Mouse (Mus musculus) midbrain, embryonic 13.5 days (tissue): ENCODE measurements at regions not wholly inside any gene's neighbourhood (a gene's known extent, or its start where the extent isn't known, plus 50 kb on each side); places are given as distances from the start of the nearest gene placed in this dataset.

Experiments
- ATAC-seq: fragments of 200-750 bp; cut with Nextera tagmentation; 2 replicates; pipeline ENCODE4 v1.8.0; 2017; ENCODE audit warnings: mild to moderate bottlenecking, moderate TSS enrichment, moderate library complexity
- H3K27ac ChIP-seq: fragments of 300-500 bp; sonication (generic); 2 replicates; pipeline ENCODE4 v1.5.1; 2015; ENCODE audit warnings: inconsistent platforms, mild to moderate bottlenecking, moderate library complexity
- H3K27me3 ChIP-seq: fragments of 300-500 bp; sonication (generic); 2 replicates; pipeline ENCODE4 v1.6.1; 2015; ENCODE audit warnings: mild to moderate bottlenecking, inconsistent platforms
- H3K36me3 ChIP-seq: fragments of 300-500 bp; sonication (generic); 2 replicates; pipeline ENCODE4 v1.6.1; 2015; ENCODE audit warnings: mild to moderate bottlenecking, inconsistent platforms
- H3K4me1 ChIP-seq: fragments of 300-500 bp; sonication (generic); replicated peaks from 2 replicates; pipeline ENCODE4 v1.6.1; 2015; ENCODE audit warnings: inconsistent platforms
- H3K4me2 ChIP-seq: fragments of 300-500 bp; sonication (generic); replicated peaks from 2 replicates; pipeline ENCODE4 v1.6.1; 2015; ENCODE audit warnings: moderate library complexity, mild to moderate bottlenecking, inconsistent platforms
- H3K4me3 ChIP-seq: fragments of 300-500 bp; sonication (generic); replicated peaks from 2 replicates; pipeline ENCODE4 v1.5.1; 2015; ENCODE audit warnings: mild to moderate bottlenecking, inconsistent platforms
- H3K9ac ChIP-seq: fragments of 300-500 bp; sonication (generic); replicated peaks from 2 replicates; pipeline ENCODE4 v1.6.1; 2015; ENCODE audit warnings: mild to moderate bottlenecking, inconsistent platforms
- H3K9me3 ChIP-seq: fragments of 300-500 bp; sonication (generic); 2 replicates; pipeline ENCODE4 v1.6.1; 2016; ENCODE audit warnings: mild to moderate bottlenecking, inconsistent platforms
- WGBS: fragments of 180-500 bp; shearing (Covaris S2); methylation state at CpG from one replicate; pipeline ENCODE4 v1.1.7; 2015; 5-methylcytosine and 5-hydroxymethylcytosine counted together

DNA sequence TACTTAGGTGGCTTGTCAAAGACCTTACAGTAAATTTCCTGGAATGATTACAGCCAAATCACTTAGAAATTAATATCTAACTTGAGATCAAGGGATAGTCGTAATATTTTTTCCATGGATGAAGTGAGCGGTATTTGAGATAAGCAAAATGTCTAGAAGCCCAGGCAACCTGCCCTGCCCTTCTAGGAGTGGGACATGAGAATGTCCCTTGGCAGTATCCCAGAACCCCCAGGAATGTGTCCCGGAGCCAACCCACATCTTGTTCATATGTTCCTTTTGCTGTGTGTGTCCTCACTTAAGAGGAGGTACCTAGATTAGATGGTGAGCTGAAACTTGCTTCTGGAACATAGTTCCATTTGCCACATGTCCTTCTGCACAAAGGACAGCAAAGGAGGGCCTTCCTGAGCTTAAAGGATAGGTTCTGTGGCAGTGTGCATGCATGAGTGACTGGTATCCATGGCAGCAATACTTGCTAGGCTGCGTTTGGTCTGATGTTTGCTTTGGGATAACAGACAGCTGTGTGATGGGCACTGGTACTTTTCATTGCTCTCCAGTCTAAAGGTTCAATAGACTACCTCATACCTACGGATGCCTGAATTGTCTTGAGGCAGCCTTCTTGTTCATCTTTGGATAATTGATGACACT lies 231.0 kb upstream of the Krr1 start:
- Histone ChIP-seq H3K9me3 (no peaks in the 10 kb centered on the region), H3K4me2 (no peak overlapping the region), H3K9ac (no peak overlapping the region), H3K4me1 (0 out of 2 replicates have a peak, but pooled peaks cover 10% of the 10 kb centered on the region), H3K4me3 (no peak overlapping the region), H3K27me3 (no peaks in the 10 kb centered on the region), H3K27ac (no peak overlapping the region), H3K36me3 (no peaks in the 10 kb centered on the region)
- WGBS = 61% methylated on average over 5 of the region's 5 CpGs
- 0 out of 2 replicates have a peak, but pooled peaks have one; percentile 50 for ATAC-seq

DNA sequence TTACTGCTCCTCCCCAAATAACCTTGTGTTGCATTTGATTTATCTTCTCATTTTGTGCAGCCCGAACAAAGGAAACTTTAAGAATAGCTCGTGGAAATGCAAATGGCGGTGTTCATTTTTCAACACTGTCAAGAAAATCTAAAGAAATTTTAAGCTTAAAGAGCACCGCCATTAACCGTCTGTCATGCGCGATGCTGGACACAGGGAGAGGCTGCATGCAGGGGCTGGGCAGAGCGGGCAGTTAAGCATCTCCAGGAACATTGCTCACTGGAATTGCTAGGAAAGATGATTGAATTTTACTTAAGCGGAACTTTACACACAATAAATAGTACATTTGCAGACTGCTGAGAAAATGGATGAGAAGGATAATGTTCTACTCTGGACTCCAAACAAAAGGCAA lies 229.2 kb upstream of the Krr1 start:
- 0 out of 2 replicates have a peak, but pooled peaks cover 10% of the 10 kb centered on the region for H3K4me1 ChIP-seq
- no peak for ATAC-seq
- H3K27me3 ChIP-seq = no peaks in the 10 kb centered on the region
- H3K4me3 ChIP-seq = no peak overlapping the region
- no peak overlapping the region for H3K4me2 ChIP-seq
- no peak overlapping the region for H3K27ac ChIP-seq
- no peaks in the 10 kb centered on the region for H3K36me3 ChIP-seq
- 76% methylated on average over 9 of the region's 9 CpGs for WGBS
- H3K9me3 ChIP-seq = no peaks in the 10 kb centered on the region
- H3K9ac ChIP-seq = no peak overlapping the region

DNA sequence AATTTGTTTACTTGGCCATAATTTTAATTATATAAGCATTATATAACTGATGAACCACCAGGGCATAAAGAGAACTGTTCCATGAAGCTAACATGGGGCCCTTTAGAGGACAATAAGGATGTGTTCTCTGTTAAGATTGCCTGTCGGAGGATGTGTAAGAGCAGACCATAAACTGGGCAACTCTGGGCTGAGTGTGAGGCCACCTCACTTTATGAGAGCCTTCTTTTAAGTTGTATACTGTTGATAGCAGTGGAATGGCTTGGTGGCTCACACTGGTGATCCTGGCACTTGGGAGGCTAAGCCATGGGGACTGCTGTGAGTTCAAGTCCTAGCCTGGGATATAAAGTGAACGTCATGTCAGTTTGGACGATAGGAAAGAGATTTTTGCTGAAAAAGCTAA lies 227.3 kb upstream of the Krr1 start:
- Histone ChIP-seq H3K27me3 (no peaks in the 10 kb centered on the region), H3K9me3 (no peaks in the 10 kb centered on the region), H3K4me1 (0 out of 2 replicates have a peak, but pooled peaks cover 10% of the 10 kb centered on the region), H3K4me3 (no peak overlapping the region), H3K36me3 (no peaks in the 10 kb centered on the region), H3K4me2 (no peak overlapping the region), H3K9ac (no peak overlapping the region), H3K27ac (no peak overlapping the region)
- 91% methylated on average over 3 of the region's 3 CpGs for WGBS
- no peak for ATAC-seq

- Histone ChIP-seq H3K4me2 (no peak overlapping the region), H3K36me3 (no peaks in the 10 kb centered on the region), H3K4me3 (no peak overlapping the region), H3K4me1 (0 out of 2 replicates have a peak, but pooled peaks cover 4% of the 10 kb centered on the region), H3K9ac (no peak overlapping the region), H3K27me3 (no peaks in the 10 kb centered on the region), H3K27ac (no peak overlapping the region), H3K9me3 (no peaks in the 10 kb centered on the region)
- WGBS = 85% methylated on average over 12 of the region's 12 CpGs
- ATAC-seq = peak; percentile 40; the same call in 1 of the 2 replicates
Observed at GRCm38 (mm10) chr10:111746067-111746878, 226.2 kb upstream of the Krr1 start.

GRCm38 (mm10) chr10:111746879-111747477 lies 225.5 kb upstream of the Krr1 start:
- no peak overlapping the region for H3K4me2 ChIP-seq
- ATAC-seq = peak; percentile 62
- no peak overlapping the region for H3K27ac ChIP-seq
- H3K4me1 ChIP-seq = no peaks in the 10 kb centered on the region
- H3K9me3 ChIP-seq = no peaks in the 10 kb centered on the region
- no peak overlapping the region for H3K4me3 ChIP-seq
- no peaks in the 10 kb centered on the region for H3K27me3 ChIP-seq
- 84% methylated on average over 6 of the region's 6 CpGs for WGBS
- no peaks in the 10 kb centered on the region for H3K36me3 ChIP-seq
- no peak overlapping the region for H3K9ac ChIP-seq

DNA sequence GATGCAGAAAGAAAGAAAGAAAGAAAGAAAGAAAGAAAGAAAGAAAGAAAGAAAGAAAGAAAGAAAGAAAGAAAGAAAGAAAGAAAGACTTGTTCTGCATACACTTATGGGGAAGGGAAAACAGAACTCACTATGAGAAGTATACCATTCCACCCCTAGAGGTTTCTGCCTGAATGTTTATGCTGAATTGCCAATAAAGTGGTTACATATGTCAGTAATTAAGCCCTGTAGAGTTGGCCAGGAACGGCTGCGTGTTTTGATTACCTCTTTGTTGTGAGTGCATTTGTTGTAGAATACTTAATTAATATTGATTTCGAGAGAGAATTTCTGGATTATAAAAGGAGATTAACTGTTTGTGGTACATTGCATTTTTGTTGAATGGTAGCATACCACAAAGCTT lies 224.0 kb upstream of the Krr1 start:
- no peaks in the 10 kb centered on the region for H3K36me3 ChIP-seq
- H3K9ac ChIP-seq = no peak overlapping the region
- H3K9me3 ChIP-seq = no peaks in the 10 kb centered on the region
- H3K27ac ChIP-seq = no peak overlapping the region
- WGBS = 63% methylated on average over 3 of the region's 3 CpGs
- no peak overlapping the region for H3K4me3 ChIP-seq
- no peak overlapping the region for H3K4me2 ChIP-seq
- no peaks in the 10 kb centered on the region for H3K27me3 ChIP-seq
- H3K4me1 ChIP-seq = no peaks in the 10 kb centered on the region
- no peak for ATAC-seq

- WGBS = 85% methylated on average over 2 of the region's 2 CpGs
- no peak overlapping the region for H3K9ac ChIP-seq
- H3K27ac ChIP-seq = no peak overlapping the region
- no peak overlapping the region for H3K4me2 ChIP-seq
- H3K4me3 ChIP-seq = no peak overlapping the region
- H3K27me3 ChIP-seq = no peaks in the 10 kb centered on the region
- no peaks in the 10 kb centered on the region for H3K9me3 ChIP-seq
- no peaks in the 10 kb centered on the region for H3K36me3 ChIP-seq
- no peak for ATAC-seq
- no peaks in the 10 kb centered on the region for H3K4me1 ChIP-seq
Observed at GRCm38 (mm10) chr10:111753646-111754045, 218.8 kb upstream of the Krr1 start.

DNA sequence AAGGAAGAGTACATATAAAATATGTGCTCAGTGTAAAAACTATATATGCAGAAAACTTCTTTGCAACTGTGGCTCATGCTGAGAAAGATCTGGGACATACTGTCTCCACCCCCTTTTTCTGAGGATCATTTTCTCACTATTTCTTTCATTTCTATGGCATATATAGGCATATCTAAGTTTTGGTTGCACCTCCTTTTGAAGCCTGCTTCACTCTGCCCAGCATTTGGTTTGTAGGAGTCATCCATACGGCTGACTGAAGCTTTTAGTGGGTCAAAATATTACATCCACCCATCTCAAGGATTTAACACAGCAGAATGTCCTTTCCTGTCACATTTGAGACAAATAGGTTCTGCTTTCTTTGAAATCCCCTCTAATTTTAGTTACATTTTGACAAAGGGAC lies 216.5 kb upstream of the Krr1 start:
- H3K4me2 ChIP-seq = no peak overlapping the region
- no peak overlapping the region for H3K9ac ChIP-seq
- H3K27me3 ChIP-seq = no peaks in the 10 kb centered on the region
- H3K4me1 ChIP-seq = no peaks in the 10 kb centered on the region
- no peaks in the 10 kb centered on the region for H3K9me3 ChIP-seq
- ATAC-seq = no peak
- no peak overlapping the region for H3K27ac ChIP-seq
- WGBS = 89% methylated on average over 1 of the region's 1 CpGs
- H3K4me3 ChIP-seq = no peak overlapping the region
- no peaks in the 10 kb centered on the region for H3K36me3 ChIP-seq

- H3K4me3 ChIP-seq = no peak overlapping the region
- H3K27me3 ChIP-seq = no peaks in the 10 kb centered on the region
- H3K36me3 ChIP-seq = no peaks in the 10 kb centered on the region
- H3K27ac ChIP-seq = no peak overlapping the region
- no peaks in the 10 kb centered on the region for H3K9me3 ChIP-seq
- H3K4me1 ChIP-seq = no peaks in the 10 kb centered on the region
- H3K9ac ChIP-seq = no peak overlapping the region
- no peak overlapping the region for H3K4me2 ChIP-seq
- WGBS = 96% methylated on average over 5 of the region's 5 CpGs
- no peak for ATAC-seq
Observed at GRCm38 (mm10) chr10:111756528-111756927, 215.9 kb upstream of the Krr1 start.

DNA sequence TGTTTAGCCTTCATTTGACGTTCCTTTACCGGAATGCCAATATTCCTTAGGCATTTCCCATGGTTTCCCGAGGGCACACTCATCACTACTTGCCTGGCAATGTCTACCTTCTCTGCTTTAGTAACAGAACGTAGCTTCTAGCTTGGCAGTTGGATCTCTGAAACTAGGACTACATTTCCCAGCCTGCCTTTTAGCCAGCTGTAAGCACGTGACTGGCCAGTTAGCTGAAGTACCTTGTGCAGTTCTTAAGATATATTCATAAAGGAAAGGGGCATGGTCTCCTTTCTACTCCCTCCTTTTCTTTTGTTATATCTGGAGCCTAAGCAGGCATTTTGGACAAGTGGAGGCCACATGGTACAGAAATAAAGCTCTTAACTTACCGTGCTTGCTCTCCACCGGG lies 214.8 kb upstream of the Krr1 start:
- H3K36me3 ChIP-seq = no peaks in the 10 kb centered on the region
- no peak overlapping the region for H3K9ac ChIP-seq
- no peaks in the 10 kb centered on the region for H3K9me3 ChIP-seq
- H3K4me1 ChIP-seq = no peaks in the 10 kb centered on the region
- 83% methylated on average over 7 of the region's 7 CpGs for WGBS
- no peak overlapping the region for H3K4me3 ChIP-seq
- no peak overlapping the region for H3K27ac ChIP-seq
- H3K4me2 ChIP-seq = no peak overlapping the region
- H3K27me3 ChIP-seq = no peaks in the 10 kb centered on the region
- ATAC-seq = no peak; the same call in 1 of the 2 replicates

- no peak overlapping the region for H3K4me3 ChIP-seq
- WGBS = 87% methylated on average over 3 of the region's 3 CpGs
Observed at GRCm38 (mm10) chr10:111759505-111759904, 213.0 kb upstream of the Krr1 start.

DNA sequence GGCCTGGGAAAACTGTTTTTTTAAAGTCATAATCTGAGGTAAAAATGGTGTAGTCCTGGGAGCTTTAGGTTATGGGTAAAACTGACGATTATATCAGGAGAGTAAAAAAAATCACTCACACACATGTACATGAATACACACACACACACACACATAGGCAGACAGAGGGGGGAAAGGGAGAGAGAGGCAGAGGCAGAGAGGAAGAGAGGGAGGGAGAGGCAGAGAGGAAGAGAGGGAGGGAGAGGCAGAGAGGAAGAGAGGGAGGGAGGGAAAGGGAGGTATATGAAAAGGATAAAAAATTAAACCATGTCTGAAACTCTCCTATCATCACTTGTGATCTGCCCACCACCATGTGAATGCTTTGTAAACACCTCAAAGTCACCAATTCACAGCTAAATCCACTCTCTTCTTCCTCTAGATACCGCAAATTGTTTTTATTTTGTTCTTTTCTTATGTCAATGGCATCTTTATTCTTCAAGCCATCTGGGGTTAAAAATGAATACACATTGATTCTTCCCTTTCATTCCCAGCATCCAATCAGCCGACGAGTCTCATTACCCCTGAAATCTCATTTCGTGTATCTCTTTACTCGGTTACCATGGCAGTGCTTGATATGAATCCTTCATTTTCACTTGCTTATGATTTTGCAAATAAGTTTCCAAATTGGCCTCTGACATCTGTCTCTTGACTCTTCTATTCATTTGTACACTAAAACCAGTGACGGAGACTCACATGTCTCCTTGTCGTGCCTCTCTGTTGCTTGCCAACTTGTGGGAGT lies 209.5 kb upstream of the Krr1 start:
- no peaks in the 10 kb centered on the region for H3K36me3 ChIP-seq
- H3K9me3 ChIP-seq = no peaks in the 10 kb centered on the region
- no peak overlapping the region for H3K4me3 ChIP-seq
- WGBS = 83% methylated on average over 8 of the region's 8 CpGs
- no peak overlapping the region for H3K9ac ChIP-seq
- H3K27me3 ChIP-seq = no peaks in the 10 kb centered on the region
- H3K27ac ChIP-seq = no peak overlapping the region
- H3K4me2 ChIP-seq = no peak overlapping the region
- H3K4me1 ChIP-seq = no peaks in the 10 kb centered on the region
- ATAC-seq = no peak

More at GRCm38 (mm10) chr10:111759505-111759904, 213.0 kb upstream of the Krr1 start:
- no peak overlapping the region for H3K4me2 ChIP-seq
- no peaks in the 10 kb centered on the region for H3K27me3 ChIP-seq
- no peak overlapping the region for H3K9ac ChIP-seq
- H3K36me3 ChIP-seq = no peaks in the 10 kb centered on the region
- no peak for ATAC-seq
- no peaks in the 10 kb centered on the region for H3K4me1 ChIP-seq
- H3K27ac ChIP-seq = no peak overlapping the region
- no peaks in the 10 kb centered on the region for H3K9me3 ChIP-seq
